Mouse (Mus musculus): ENCODE data around the gene Aqp7. TPM values are rescaled to one million over a fixed set of nuclear protein-coding genes. Genes with fewer than 3 reads are reported as not detected.
A peak's percentile ranks its signal among the peaks of the same experiment; 100 is the strongest.

Aqp7 gene
- total and polyA plus RNA-seq, 3 experiments, result 21.6 to 33.0 (median 32.7) TPM

DNA sequence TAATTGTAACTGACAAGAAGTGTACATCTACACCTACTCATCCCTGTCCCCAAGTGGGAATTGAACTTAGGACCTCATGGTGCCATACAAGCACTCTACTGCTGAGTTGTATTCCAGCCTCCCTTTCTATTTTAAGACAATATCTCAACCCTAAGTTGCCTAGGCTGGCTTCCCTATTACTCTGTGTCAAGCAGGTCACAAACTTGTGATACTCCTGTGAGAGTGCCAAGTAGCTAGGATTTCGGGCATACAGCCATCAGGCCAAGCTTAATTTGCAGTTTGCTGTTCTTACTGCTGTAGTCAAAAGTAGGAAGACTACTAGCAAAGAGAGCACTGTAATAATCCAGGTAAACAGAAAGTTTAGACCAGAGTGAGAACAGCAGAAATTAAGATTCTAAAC lies 64.3 kb downstream of the Aqp7 start:
- Histone ChIP-seq H3K9ac (ENCODE audit: low read depth, low read length) (no peak overlapping the region), H3K27ac (peak overlapping the region; percentile 62), H3K27me3 (ENCODE audit: control insufficient read depth, insufficient read depth, low read length) (no peaks in the 10 kb centered on the region), H3K79me2 (replicated peaks; ENCODE audit: control insufficient read depth, insufficient read depth, low read length) (no peaks in the 10 kb centered on the region), H3K36me3 (ENCODE audit: control insufficient read depth, insufficient read depth, low read length) (peaks cover 17% of the 10 kb centered on the region), H3K4me1 (ENCODE audit: control insufficient read depth, insufficient read depth, low read length) (no peaks in the 10 kb centered on the region), H3K4me3 (no peak overlapping the region)
- 53% methylated on average over 1 of the region's 1 CpGs for WGBS
- intact Hi-C loops (cut with DNase I), result no loop called here
- peak; percentile 44 to 66 for DNase-seq
- no peak for TF ChIP-seq POLR2A (IDR thresholded peaks at IDR 0.05; ENCODE audit: insufficient read depth, low read depth, low read length)
- TF ChIP-seq EP300 (IDR thresholded peaks at IDR 0.05; ENCODE audit: insufficient read depth, low read depth, low read length), result no peak
- TF ChIP-seq CTCF (IDR thresholded peaks at IDR 0.05), result no peak

Small RNAs within 50 kb of the gene (microRNA-seq; reads per million reads assigned to microRNA genes)
- gene Mir3094, result 0 to 0.56 reads per million in 2 experiments

Other genes starting within 250 kb of the Aqp7 start
- 10 to 100 TPM; 68.7 to 69.7 TPM for gene B4galt1, start 194.1 kb downstream of the Aqp7 start, total RNA-seq (2021)
- gene B4galt1, start 194.1 kb downstream of the Aqp7 start, polyA plus RNA-seq (2012; rRNA removed), result 42.6 and 57.4 TPM in 2 replicates
- gene Spink4, start 128.1 kb downstream of the Aqp7 start, total RNA-seq (2021), result under 1 TPM in 1 of 2 experiments, not detected in 1; 0.68 TPM
- 1.7 and 3.6 TPM in 2 replicates for gene Spink4, start 128.1 kb downstream of the Aqp7 start, polyA plus RNA-seq (2012; rRNA removed)
- gene Bag1, start 99.8 kb downstream of the Aqp7 start, total RNA-seq (2021), result 100 to 1,000 TPM; 263 to 301 TPM
- 88.7 and 97.0 TPM in 2 replicates for gene Bag1, start 99.8 kb downstream of the Aqp7 start, polyA plus RNA-seq (2012; rRNA removed)
- gene Chmp5, start 99.7 kb downstream of the Aqp7 start, total RNA-seq (2021), result 10 to 100 TPM; 32.7 to 36.6 TPM
- 12.7 and 21.5 TPM in 2 replicates for gene Chmp5, start 99.7 kb downstream of the Aqp7 start, polyA plus RNA-seq (2012; rRNA removed)
- 10 to 100 TPM; 18.9 to 19.8 TPM for gene Nfx1, start 77.2 kb downstream of the Aqp7 start, total RNA-seq (2021)
- gene Nfx1, start 77.2 kb downstream of the Aqp7 start, polyA plus RNA-seq (2012; rRNA removed), result 16.9 and 30.6 TPM in 2 replicates
- not detected for gene Aqp3, start 50.0 kb upstream of the Aqp7 start, total RNA-seq (2021)
- gene Aqp3, start 50.0 kb upstream of the Aqp7 start, polyA plus RNA-seq (2012; rRNA removed), result 0.20 and 4.2 TPM in 2 replicates
- 10 to 100 TPM; 14.9 to 16.4 TPM for gene Nol6, start 76.3 kb upstream of the Aqp7 start, total RNA-seq (2021)
- gene Nol6, start 76.3 kb upstream of the Aqp7 start, polyA plus RNA-seq (2012; rRNA removed), result 17.6 and 21.2 TPM in 2 replicates
- 100 to 1,000 TPM; 121 to 133 TPM for gene Ube2r2, start 87.6 kb upstream of the Aqp7 start, total RNA-seq (2021)
- gene Ube2r2, start 87.6 kb upstream of the Aqp7 start, polyA plus RNA-seq (2012; rRNA removed), result 52.7 and 72.9 TPM in 2 replicates
- 10 to 100 TPM; 50.3 to 57.4 TPM for gene Ubap2, start 227.0 kb upstream of the Aqp7 start, total RNA-seq (2021)
- 34.0 and 44.5 TPM in 2 replicates for gene Ubap2, start 227.0 kb upstream of the Aqp7 start, polyA plus RNA-seq (2012; rRNA removed)